Mouse (Mus musculus): ENCODE results near the gene Daam1.

Daam1 gene

GRCm38 (mm10) chr12:71830607-71831257 lies at the start of gene Daam1:
TSS of gene Daam1 (plus strand) at chr12:71831078.
- ChIA-PET CTCF (no interaction called here), POLR2A (interaction anchor here in 3 of 4 experiments (0.6 to 2.7 kb wide), 13 partner anchors 9 to 1283 kb away, joined by 3 to 17 read pairs (median 4); partner anchors contain the start of genes Jkamp (in 2 of the 3), L3hypdh (in 2 of the 3) and Six4 (in 1 of the 3))

- ChIA-PET CTCF (interaction anchor here in 2 of 4 experiments (0.6 to 1.4 kb wide), 3 partner anchors 12 to 271 kb away, joined by 3 to 4 read pairs (median 4); no protein-coding TSS in a partner anchor), POLR2A (interaction anchor here in 1 of 4 experiments (0.6 to 0.8 kb wide), 2 partner anchors 8 to 211 kb away, joined by 3 read pairs; no protein-coding TSS in a partner anchor)
Measured at GRCm38 (mm10) chr12:71781220-71781619, 49.7 kb upstream of the Daam1 start.

DNA sequence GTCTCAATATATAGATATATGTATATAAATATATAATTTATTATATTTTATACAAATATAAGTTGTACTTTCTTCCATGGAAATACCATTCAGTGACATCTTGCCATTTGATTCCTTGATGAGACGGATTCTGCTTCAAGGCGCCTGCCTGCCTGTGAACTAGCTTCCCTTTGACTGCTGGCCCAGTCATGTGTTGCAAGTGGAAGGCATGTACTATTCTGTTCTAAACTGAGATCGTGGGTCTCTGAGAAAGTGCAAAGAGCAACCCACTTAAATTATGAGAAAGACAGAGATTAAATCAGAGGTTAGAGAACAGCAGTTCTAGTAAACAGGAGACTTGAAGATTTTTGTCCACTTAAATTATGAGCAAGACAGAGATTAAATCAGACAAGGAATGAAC lies 46.9 kb upstream of the Daam1 start:
- ChIA-PET POLR2A (interaction anchor here in 3 of 4 experiments (0.7 to 1.1 kb wide), 3 partner anchors 12 to 298 kb away, joined by 3 to 4 read pairs (median 3); partner anchors contain the start of gene Gpr135 (in 1 of the 3)), CTCF (no interaction called here)

DNA sequence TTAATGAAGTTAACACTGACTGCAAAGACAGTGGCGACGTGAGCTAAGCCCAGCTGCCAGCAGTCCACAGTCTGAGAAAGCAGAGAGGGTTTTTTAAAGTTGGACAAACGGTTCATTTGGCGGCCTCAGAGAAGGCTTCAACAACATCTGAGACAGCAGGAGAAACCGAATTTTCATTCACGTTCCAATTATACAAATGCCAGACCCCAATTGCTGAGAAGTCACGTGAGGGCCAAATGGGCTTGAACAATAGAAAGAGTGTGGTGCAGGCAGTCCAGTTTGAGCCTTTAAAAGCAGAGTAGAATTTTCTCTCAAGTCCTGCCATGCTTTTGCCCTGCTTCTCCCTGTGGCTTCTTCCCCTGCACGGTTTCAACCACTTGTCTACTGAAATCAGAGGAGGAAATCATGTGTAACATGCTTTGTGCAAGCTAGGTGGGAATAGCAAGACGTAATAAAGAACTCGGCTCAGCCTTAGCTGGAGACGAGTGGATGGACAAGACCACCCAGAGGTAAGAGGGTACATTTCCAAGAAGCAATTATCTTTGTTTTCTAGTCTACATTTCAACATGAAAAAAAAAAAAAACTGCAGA lies 46.1 kb upstream of the Daam1 start:
- POLR2A ChIA-PET: interaction anchor here in 2 of 4 experiments (0.7 to 1.1 kb wide), 3 partner anchors 12 to 297 kb away, joined by 3 to 5 read pairs (median 4); no protein-coding TSS in a partner anchor
- CTCF ChIA-PET: interaction anchor here in 2 of 4 experiments (0.7 to 1.7 kb wide), 2 partner anchors 12 to 16 kb away, joined by 3 to 7 read pairs; no protein-coding TSS in a partner anchor

DNA sequence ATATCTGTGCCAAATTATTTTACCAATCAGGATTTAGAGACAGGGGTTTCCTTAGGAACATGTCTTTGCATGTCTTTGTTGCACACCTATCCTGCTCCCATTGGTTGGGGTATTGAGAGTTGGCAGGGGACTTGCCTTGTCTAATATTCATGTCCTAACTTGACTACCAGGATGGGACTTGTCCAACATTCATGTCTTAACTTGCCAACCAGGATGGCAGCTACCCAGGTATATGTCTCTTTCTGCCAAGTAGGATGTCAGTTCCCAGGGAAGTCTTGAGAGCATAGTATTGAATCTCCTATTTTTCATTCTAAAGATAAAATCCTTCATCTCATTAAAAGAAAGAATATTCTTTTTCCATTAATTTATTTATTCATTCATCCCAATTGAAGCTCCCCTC lies 44.4 kb upstream of the Daam1 start:
- ChIA-PET CTCF (interaction anchor here in 1 of 4 experiments (0.6 kb wide), 1 partner anchor 113 kb away, joined by 3 read pairs; no protein-coding TSS in a partner anchor), POLR2A (interaction anchor here in 1 of 4 experiments (1.3 kb wide), 1 partner anchor 14 kb away, joined by 3 read pairs; no protein-coding TSS in a partner anchor)

- ChIA-PET CTCF (no interaction called here), POLR2A (interaction anchor here in 1 of 4 experiments (0.6 to 1.0 kb wide), 2 partner anchors 7 to 201 kb away, joined by 3 to 4 read pairs; no protein-coding TSS in a partner anchor)
Measured at GRCm38 (mm10) chr12:71788791-71789190, 42.1 kb upstream of the Daam1 start.

DNA sequence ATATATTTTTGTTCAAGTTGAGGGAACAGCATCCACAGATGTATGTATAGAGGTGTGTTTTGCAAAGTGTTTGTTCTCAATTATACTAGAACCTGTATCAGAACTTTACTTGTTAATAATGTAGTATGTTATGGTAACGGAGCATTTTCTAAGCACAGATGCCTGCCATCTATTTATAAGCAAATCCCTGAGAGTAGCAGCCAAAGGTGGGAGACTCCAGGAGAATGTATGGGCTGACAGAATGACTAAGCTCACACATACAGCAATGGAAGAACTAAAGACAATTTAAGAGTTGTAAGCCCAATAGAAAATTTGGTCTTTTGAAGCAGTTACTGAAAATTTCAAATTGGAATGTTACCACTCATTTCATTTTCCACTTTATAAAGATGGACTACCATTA lies 40.3 kb upstream of the Daam1 start:
- ChIA-PET POLR2A (no interaction called here), CTCF (no interaction called here)

DNA sequence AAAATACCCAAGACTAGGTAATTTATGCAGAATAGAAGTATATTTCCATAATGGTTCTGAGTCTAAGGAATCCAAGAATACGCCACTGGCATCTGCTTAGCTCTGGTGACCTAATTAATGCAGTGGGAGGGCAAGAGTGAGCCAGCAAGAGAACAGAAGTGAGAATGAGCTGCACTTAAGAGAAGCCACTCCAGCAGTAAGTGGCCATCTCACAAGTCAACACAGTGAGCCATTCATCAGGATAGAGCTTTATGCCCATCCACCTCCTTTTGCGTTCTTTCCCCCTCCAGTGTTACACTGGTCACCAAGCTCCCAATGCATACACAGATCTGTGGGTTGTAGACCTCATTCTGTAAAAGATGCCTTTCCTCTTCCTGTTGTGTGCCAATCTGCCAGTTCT lies 37.8 kb upstream of the Daam1 start:
- CTCF ChIA-PET: no interaction called here
- POLR2A ChIA-PET: interaction anchor here in 1 of 4 experiments (0.5 kb wide), 1 partner anchor 290 kb away, joined by 10 read pairs; no protein-coding TSS in a partner anchor

- POLR2A ChIA-PET: no interaction called here
- CTCF ChIA-PET: interaction anchor here in 2 of 4 experiments (0.6 to 1.0 kb wide), 2 partner anchors 13 to 632 kb away, joined by 3 read pairs; no protein-coding TSS in a partner anchor
Measured at GRCm38 (mm10) chr12:71795626-71796025, 35.3 kb upstream of the Daam1 start.

DNA sequence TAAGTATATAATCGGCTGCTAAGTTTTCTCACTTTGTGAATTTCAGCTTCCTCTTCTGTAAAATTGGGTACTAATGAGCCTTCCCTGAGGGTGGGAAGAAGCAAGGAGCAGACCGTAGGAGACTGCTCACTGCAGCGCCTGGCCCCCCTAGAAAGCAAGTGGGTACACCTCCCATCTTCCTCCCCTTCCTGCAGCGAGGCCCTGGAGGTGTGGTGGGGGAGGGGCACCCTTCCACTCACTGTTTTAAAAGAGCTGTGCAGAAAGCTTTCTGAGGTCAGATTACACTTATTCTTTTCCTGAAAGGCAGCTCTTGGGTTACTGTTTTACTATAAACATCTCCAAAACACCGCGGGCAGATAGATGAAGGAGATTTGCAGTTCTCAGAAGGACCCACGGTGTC lies 34.4 kb upstream of the Daam1 start:
- POLR2A ChIA-PET: interaction anchor here in 2 of 4 experiments (0.6 to 1.2 kb wide), 3 partner anchors 12 to 290 kb away, joined by 3 read pairs; no protein-coding TSS in a partner anchor
- CTCF ChIA-PET: interaction anchor here in 2 of 4 experiments (0.5 to 0.9 kb wide), 3 partner anchors 12 to 631 kb away, joined by 3 to 7 read pairs (median 3); no protein-coding TSS in a partner anchor

DNA sequence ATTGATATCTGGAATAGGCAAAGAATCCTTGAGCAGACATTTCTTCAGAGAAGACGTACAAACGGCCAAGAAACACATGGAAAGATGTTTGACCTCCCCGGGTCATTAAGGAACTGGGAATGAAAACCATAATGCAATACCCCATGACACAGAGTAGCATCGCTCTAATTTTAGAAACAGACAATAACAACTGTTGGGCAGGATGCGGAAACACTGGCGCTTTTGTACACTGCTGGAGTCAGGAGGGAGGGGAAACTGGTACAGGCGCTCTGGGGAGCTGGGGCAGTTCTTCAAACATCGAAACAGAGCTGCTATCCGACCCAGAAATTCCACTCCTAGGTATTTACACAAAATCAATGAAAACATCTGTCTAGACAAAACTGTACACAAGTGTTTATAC lies 23.6 kb upstream of the Daam1 start:
- CTCF ChIA-PET: no interaction called here

GRCm38 (mm10) chr12:71808631-71809030 lies 22.2 kb upstream of the Daam1 start:
- POLR2A ChIA-PET: interaction anchor here in 1 of 4 experiments (0.6 kb wide), 1 partner anchor 24 kb away, joined by 5 read pairs; no protein-coding TSS in a partner anchor
- CTCF ChIA-PET: interaction anchor here in 3 of 4 experiments (0.5 to 1.5 kb wide), 3 partner anchors 13 to 783 kb away, joined by 3 to 11 read pairs (median 7); no protein-coding TSS in a partner anchor

More for the DNA sequence above, 23.6 kb upstream of the Daam1 start:
- POLR2A ChIA-PET: no interaction called here

DNA sequence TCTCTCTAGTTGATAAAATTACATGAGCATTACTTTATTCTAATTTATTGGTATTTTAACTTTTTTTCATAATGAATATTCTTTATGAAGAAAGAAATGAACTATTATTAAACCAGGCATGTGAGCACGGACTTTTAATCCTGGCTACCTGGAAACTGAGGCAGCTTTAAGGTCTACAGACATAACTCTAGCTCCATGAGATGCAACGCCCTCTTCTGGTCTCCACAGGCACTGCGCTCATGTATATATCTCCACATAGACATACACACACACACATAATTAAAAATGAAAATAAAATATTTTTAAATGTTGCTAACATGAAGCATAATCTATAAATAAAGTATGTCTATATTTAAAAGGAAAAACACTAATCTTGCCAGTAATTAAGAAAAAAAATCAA lies 21.3 kb upstream of the Daam1 start:
- POLR2A ChIA-PET: interaction anchor here in 1 of 4 experiments (1.1 kb wide), 1 partner anchor 8 kb away, joined by 3 read pairs; no protein-coding TSS in a partner anchor
- CTCF ChIA-PET: interaction anchor here (0.6 to 1.5 kb wide), 6 partner anchors 9 to 568 kb away, joined by 3 to 7 read pairs (median 3); no protein-coding TSS in a partner anchor

GRCm38 (mm10) chr12:71812567-71812966 lies 18.3 kb upstream of the Daam1 start:
- CTCF ChIA-PET: interaction anchor here in 2 of 4 experiments (0.6 to 1.0 kb wide), 3 partner anchors 44 to 1336 kb away, joined by 3 read pairs; no protein-coding TSS in a partner anchor
- POLR2A ChIA-PET: interaction anchor here in 3 of 4 experiments (0.6 to 3.1 kb wide), 16 partner anchors 9 to 1233 kb away, joined by 3 to 12 read pairs (median 4); no protein-coding TSS in a partner anchor

GRCm38 (mm10) chr12:71813251-71813650 lies 17.6 kb upstream of the Daam1 start:
- CTCF ChIA-PET: no interaction called here
- POLR2A ChIA-PET: interaction anchor here (0.6 to 3.1 kb wide), 11 partner anchors 8 to 1233 kb away, joined by 3 to 12 read pairs (median 3); no protein-coding TSS in a partner anchor

DNA sequence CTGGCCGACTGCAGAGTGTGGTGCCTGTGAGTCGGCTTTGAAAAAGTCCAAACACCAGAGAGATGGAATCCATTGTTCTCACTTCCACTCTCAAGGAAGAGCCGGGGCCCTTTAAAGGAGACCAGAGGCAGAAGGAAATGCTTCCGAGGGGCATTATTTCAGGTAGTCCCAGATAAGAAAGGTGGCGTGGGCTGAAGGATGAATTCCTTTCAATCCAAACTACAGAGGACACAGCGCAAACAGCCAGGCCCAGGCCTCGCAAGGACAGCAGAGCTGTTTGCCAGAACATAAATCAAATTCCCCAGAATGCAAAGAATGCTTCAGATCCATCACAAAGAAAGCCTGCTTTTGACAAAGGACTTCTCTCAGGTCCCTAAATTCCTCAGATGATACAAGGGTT lies 17.1 kb upstream of the Daam1 start:
- POLR2A ChIA-PET: interaction anchor here in 3 of 4 experiments (0.6 to 3.1 kb wide), 7 partner anchors 11 to 989 kb away, joined by 3 to 12 read pairs (median 3); no protein-coding TSS in a partner anchor
- CTCF ChIA-PET: no interaction called here

DNA sequence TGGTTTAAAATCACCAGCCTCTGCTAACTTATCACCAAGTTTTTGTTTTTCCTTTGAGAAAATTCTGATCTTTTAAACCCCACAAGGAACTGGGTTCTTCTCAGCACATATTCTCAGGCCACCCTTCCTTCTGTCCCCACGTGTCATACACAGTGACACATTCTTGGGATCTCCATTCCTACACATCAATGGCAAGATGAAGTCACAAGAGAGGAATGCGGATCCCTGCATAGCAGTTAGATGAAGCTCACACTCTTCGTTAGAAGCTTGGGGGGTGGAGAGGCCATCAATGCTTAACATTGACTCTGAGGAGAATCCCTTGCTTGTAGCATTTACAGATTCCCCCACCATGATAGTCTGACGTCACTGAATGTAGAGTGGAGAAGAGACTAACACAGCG lies 10.8 kb upstream of the Daam1 start:
- CTCF ChIA-PET: interaction anchor here in 1 of 4 experiments (1.3 kb wide), 1 partner anchor 11 kb away, joined by 3 read pairs; no protein-coding TSS in a partner anchor

GRCm38 (mm10) chr12:71821272-71821671 lies 9.6 kb upstream of the Daam1 start:
- ChIA-PET POLR2A (interaction anchor here in 3 of 4 experiments (0.5 to 1.9 kb wide), 8 partner anchors 9 to 1647 kb away, joined by 3 to 9 read pairs (median 3); partner anchors contain the start of gene Daam1 (in 1 of the 3)), CTCF (interaction anchor here in 1 of 4 experiments (0.6 kb wide), 1 partner anchor 21 kb away, joined by 3 read pairs; no protein-coding TSS in a partner anchor)

More for the DNA sequence above, 10.8 kb upstream of the Daam1 start:
- POLR2A ChIA-PET: interaction anchor here in 1 of 4 experiments (0.6 to 1.5 kb wide), 2 partner anchors 9 to 1428 kb away, joined by 3 read pairs; no protein-coding TSS in a partner anchor
